Mouse (Mus musculus) adrenal gland, adult 8-10 months (tissue): Measurements from ENCODE around the gene Aup1. TPM values are rescaled to one million over a fixed set of nuclear protein-coding genes. Genes with fewer than 3 reads are reported as not detected.

ENCODE experiments used
- DNase-seq: peaks from one replicate; pipeline ENCODE4 v3.0.0; 2022
- total RNA-seq, 4 experiments: library from RNA; stranded (reverse); gene quantifications; 2 replicates each; pipeline ENCODE4 v1.2.4; 2022

Gene Aup1
- 100 to 1,000 TPM; 184 to 207 (median 192) TPM for total RNA-seq

- DNase-seq = peak; percentile 97
Observed at GRCm38 (mm10) chr6:83054074-83054851, at the start of gene Aup1. Aup1 (plus strand) TSS chr6:83054521.

GRCm38 (mm10) chr6:83004872-83005271 is 49.4 kb upstream of the Aup1 start:
- no peak for DNase-seq

DNA sequence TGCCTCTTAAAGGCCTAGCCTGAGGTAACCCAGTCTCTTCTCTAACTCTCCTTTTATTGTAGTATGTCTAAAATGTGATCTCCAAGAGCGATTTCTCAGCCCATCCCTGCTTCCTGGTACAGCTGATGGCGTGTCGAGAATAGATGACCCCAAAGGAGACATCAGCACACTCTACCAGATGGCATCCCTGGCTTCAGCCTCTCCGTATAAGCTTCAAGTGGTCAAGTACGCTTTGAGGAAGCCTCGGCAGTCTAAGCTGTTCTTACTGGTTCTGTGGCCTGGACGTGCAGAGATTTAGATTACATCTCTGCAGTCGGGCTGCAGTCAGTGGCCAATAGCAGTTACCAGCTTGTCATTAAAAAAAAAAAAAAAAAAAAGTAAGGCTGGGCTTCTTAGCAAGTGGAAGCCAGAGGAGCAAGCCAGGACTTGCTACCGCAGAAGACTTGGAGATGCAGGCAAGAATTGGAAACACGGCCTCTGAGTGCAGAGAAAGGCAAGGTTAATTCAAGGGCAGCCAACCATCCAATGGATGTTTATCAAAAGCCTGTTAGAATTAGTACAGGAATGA is 48.8 kb upstream of the Aup1 start:
- DNase-seq = no peak

DNA sequence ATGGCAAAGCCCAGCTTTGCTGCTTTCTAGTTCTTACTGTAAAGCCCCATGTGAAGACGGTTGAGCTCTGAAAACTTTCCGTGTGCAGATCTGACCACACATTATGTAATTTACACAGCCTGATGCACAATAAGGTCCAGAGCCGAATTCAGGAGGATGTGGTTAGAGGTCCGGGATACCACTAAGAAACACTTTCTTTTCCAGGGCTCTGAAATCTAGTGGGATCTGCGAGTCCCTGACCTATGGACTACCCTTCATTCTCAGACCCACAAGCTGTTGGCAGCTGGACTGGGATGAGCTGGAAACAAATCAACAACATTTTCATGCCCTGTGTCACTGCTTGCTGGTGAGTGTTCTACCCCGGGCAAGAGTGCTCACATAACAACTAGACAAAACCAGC is 48.2 kb upstream of the Aup1 start:
- DNase-seq = no peak

DNA sequence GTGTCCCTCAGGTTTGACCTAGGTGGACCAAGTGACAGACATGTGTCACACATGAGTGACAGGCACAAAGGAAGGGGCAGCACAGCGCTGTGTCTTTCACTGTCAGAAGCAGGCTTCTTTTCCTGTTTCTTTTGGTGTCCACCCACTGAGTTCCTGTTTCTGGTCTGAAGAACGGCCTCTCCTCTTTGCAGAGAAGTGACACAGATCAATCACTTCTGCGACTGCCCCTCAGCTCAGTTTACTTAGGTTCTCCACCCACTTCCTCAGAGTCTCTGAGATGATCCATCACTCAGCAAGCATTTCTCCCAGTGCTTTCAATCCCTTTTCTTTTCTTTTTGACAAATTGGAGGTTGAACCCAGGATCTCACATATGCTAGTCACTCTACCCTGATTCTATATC is 45.7 kb upstream of the Aup1 start:
- no peak for DNase-seq

GRCm38 (mm10) chr6:83010010-83010409 is 44.3 kb upstream of the Aup1 start:
- DNase-seq = no peak

GRCm38 (mm10) chr6:83011255-83011654 is 43.1 kb upstream of the Aup1 start:
- DNase-seq = no peak

DNA sequence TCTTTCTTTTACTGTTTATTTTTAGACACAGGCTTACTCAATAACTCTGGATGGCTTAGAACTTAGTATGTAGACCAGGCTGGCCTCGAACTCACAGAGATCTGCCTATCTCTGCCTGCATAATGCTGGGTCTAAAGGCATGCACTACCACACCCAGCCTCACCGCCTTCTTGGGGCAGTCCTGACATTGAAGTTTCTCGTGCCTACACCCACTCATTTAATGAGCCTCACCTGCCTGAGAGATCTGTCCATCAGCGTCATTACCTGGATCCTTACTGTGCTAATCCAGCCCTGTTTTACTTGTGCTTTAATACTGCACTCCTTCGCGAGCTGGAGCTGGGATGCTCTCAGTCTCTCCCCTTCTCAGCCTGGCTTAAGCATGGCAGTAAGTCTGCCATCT is 42.6 kb upstream of the Aup1 start:
- DNase-seq = no peak

DNA sequence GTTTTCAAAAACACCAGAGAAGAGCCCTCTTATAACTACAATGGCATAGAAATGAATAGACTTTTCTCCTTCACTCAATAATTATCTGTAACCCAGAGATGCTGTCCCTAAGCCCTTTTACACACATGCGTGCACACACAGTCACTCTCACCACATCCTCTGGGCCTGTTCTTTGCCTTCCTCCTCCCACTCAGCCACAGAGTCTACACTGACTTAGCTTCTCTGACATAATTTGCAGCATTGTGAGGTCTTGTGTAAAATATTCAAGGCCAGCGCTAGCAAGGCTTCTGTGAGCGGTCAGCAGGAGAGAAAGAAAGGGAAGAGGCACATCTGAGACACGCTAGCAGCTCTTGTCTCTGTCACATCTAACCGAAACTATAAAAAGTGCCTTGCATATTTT is 40.9 kb upstream of the Aup1 start:
- DNase-seq = peak; percentile 26

DNA sequence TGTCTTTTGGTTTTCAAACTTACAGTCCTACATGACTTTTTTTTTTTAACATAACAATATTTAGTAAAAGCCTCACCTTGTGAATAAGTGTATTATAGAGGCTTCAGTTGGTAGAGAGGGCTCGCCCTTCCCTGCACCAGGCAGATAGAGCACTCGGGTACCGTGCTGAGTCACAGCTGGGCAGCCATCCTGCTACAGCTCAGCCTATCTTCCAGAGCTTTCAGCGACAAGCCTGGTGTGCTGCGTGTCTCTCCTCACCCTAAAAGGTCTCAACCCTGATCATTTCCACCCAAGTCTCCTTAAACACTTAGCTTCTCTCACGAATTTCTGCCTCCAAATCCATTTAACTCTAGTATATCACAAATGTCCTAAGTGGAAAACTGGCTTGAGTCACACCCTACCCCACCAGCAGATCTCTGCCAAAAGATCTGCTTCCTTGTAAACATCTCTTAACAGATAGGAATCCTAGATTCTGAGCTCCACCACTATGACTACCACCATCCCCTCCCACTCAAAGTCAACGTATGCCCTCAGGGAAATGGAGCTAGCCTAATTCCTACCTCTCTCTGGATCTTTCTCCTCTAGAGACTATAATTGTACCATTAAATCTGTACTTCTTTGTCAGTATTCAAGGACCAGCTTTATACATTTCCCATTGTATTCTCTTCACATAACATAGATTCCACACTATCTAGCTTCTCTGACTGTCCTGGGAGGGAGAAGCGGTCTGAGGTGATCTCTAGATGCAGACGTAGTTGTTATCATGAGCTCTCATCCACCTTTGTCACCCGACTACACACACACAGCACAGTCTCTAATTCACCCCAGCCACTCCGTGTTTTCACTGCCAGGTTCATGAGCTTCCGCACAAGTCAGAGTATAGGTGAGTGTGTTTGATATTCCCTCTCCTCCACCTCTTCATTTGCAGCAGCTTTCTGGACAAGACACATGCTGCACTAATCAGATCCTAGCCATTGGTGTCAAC is 39.5 kb upstream of the Aup1 start:
- DNase-seq = no peak

DNA sequence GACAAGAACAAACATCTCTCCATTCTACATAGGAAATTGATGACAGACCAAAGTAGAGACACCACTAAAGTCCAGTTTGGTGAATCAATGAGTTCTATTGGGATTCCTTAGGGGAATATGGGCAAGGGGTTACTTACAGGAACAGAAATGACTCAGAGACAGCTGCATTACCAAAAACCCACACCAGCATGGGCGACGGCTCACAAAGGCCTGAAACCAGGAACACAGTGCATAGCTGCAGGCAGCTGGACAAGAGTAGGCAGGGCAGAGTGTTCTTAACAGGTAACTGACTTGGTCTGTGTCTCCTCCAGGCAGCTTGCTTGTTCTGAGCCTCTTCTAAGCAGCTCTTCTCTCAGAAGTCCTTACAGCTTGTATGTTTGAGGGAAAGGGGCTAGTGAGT is 38.6 kb upstream of the Aup1 start:
- DNase-seq = no peak

- peak; percentile 27 for DNase-seq
Observed at GRCm38 (mm10) chr6:83017190-83017589, 37.1 kb upstream of the Aup1 start.

GRCm38 (mm10) chr6:83019044-83019443 is 35.3 kb upstream of the Aup1 start:
- DNase-seq = no peak

GRCm38 (mm10) chr6:83020121-83020520 is 34.2 kb upstream of the Aup1 start:
- DNase-seq = no peak

- no peak for DNase-seq
Observed at GRCm38 (mm10) chr6:83020836-83021593, 33.3 kb upstream of the Aup1 start.

- no peak for DNase-seq
Observed at GRCm38 (mm10) chr6:83023008-83023407, 31.3 kb upstream of the Aup1 start.

DNA sequence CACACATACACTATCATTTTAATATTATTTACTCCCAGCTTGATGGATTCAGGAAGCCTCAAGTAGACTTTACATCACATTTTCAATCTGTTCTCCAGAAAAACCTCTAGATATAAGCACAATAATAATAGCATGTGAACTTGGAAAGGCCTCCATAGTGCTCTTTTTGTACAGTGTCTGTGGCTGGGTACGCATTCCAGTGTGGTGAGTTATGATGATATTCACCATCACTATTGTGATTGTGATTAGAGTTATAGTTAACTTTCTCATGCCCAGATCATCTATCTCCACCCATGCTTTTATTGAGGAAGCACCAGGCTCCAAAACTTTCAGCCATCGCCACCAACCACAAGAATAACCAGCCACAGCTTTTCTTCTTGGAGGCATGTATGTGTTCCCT is 30.5 kb upstream of the Aup1 start:
- no peak for DNase-seq

- DNase-seq = no peak
Observed at GRCm38 (mm10) chr6:83024421-83024820, 29.9 kb upstream of the Aup1 start.

GRCm38 (mm10) chr6:83025221-83025620 is 29.1 kb upstream of the Aup1 start:
- DNase-seq = no peak

GRCm38 (mm10) chr6:83027293-83027692 is 27.0 kb upstream of the Aup1 start:
- no peak for DNase-seq

GRCm38 (mm10) chr6:83027706-83028105 is 26.6 kb upstream of the Aup1 start:
- no peak for DNase-seq

GRCm38 (mm10) chr6:83029777-83030176 is 24.5 kb upstream of the Aup1 start:
- no peak for DNase-seq
